Mouse (Mus musculus): ENCODE data around the gene Triobp. TPM values are rescaled to one million over a fixed set of nuclear protein-coding genes. Genes with fewer than 3 reads are reported as not detected.
"Not testable (repeated sequence)": the region's sequence is repeated elsewhere in the genome, so short reads cannot be mapped to it uniquely, and the experiment has no call there.

Gene Triobp
- polyA plus RNA-seq, 1 experiment from 2014 or later = 12.9 TPM

- H3K4me3 ChIP-seq (replicated peaks) = no peak overlapping the region
- no peak overlapping the region for H3K27ac ChIP-seq
- H3K9me3 ChIP-seq (replicated peaks) = no peaks in the 10 kb centered on the region
- 81% methylated on average over 9 of the region's 9 CpGs for WGBS (ENCODE audit: insufficient replicate concordance)
- peaks cover 59% of the 10 kb centered on the region for H3K36me3 ChIP-seq
- H3K4me2 ChIP-seq = no peak overlapping the region
- DNase-seq (no peak), ATAC-seq (ENCODE audit: low read depth) (no peak)
- H3K27me3 ChIP-seq = no peaks in the 10 kb centered on the region
- no peak overlapping the region for H3K9ac ChIP-seq
- H3K4me1 ChIP-seq (replicated peaks) = peaks cover 6% of the 10 kb centered on the region
These were observed 58.1 kb downstream of the Triobp start for GRCm38 (mm10) chr15:79005581-79005980.

- peaks cover 53% of the 10 kb centered on the region for H3K36me3 ChIP-seq
- H3K27me3 ChIP-seq = no peaks in the 10 kb centered on the region
- DNase-seq (no peak), ATAC-seq (ENCODE audit: low read depth) (no peak)
- 67% methylated on average over 3 of the region's 3 CpGs for WGBS (ENCODE audit: insufficient replicate concordance)
- no peak overlapping the region for H3K4me2 ChIP-seq
- H3K9ac ChIP-seq = no peak overlapping the region
- no peaks in the 10 kb centered on the region for H3K9me3 ChIP-seq (replicated peaks)
- H3K4me3 ChIP-seq (replicated peaks) = no peak overlapping the region
- H3K27ac ChIP-seq = no peak overlapping the region
- H3K4me1 ChIP-seq (replicated peaks) = peaks cover 6% of the 10 kb centered on the region
These were observed 59.1 kb downstream of the Triobp start for GRCm38 (mm10) chr15:79006638-79007037.

- Histone ChIP-seq H3K36me3 (peaks cover 48% of the 10 kb centered on the region), H3K4me2 (no peak overlapping the region), H3K9me3 (replicated peaks) (no peaks in the 10 kb centered on the region), H3K27ac (no peak overlapping the region), H3K4me3 (replicated peaks) (no peak overlapping the region), H3K27me3 (no peaks in the 10 kb centered on the region), H3K4me1 (replicated peaks) (peaks cover 1% of the 10 kb centered on the region), H3K9ac (no peak overlapping the region)
- no peak for DNase-seq
- 74% methylated on average over 5 of the region's 5 CpGs for WGBS (ENCODE audit: insufficient replicate concordance)
- ATAC-seq (ENCODE audit: low read depth) = no peak
These were observed 59.5 kb downstream of the Triobp start for GRCm38 (mm10) chr15:79007059-79007458.

- not testable (repeated sequence) for H3K4me2 ChIP-seq; ATAC-seq (ENCODE audit: low read depth); H3K4me3 ChIP-seq (replicated peaks); DNase-seq; H3K27ac ChIP-seq; H3K4me1 ChIP-seq (replicated peaks); H3K27me3 ChIP-seq; H3K9me3 ChIP-seq (replicated peaks); H3K9ac ChIP-seq
- H3K36me3 ChIP-seq = peaks cover 41% of the 10 kb centered on the region
- WGBS (ENCODE audit: insufficient replicate concordance) = 69% methylated on average over 6 of the region's 6 CpGs
These were observed 60.3 kb downstream of the Triobp start for GRCm38 (mm10) chr15:79007836-79008235.

- no peaks in the 10 kb centered on the region for H3K27me3 ChIP-seq
- H3K27ac ChIP-seq = no peak overlapping the region
- no peak for ATAC-seq (ENCODE audit: low read depth)
- H3K9me3 ChIP-seq (replicated peaks) = no peaks in the 10 kb centered on the region
- no peak overlapping the region for H3K9ac ChIP-seq
- H3K4me1 ChIP-seq (replicated peaks) = peaks cover 6% of the 10 kb centered on the region
- no peak overlapping the region for H3K4me3 ChIP-seq (replicated peaks)
- no peak for DNase-seq
- 57% methylated on average over 5 of the region's 5 CpGs for WGBS (ENCODE audit: insufficient replicate concordance)
- H3K4me2 ChIP-seq = no peak overlapping the region
- H3K36me3 ChIP-seq = peaks cover 22% of the 10 kb centered on the region
These were observed 62.2 kb downstream of the Triobp start for GRCm38 (mm10) chr15:79009734-79010133.

GRCm38 (mm10) chr15:79011550-79011949 lies 64.0 kb downstream of the Triobp start:
- DNase-seq (no peak), ATAC-seq (ENCODE audit: low read depth) (no peak)
- Histone ChIP-seq H3K4me2 (no peak overlapping the region), H3K36me3 (peaks cover 5% of the 10 kb centered on the region), H3K27ac (no peak overlapping the region), H3K27me3 (no peaks in the 10 kb centered on the region), H3K9ac (no peak overlapping the region), H3K9me3 (replicated peaks) (no peaks in the 10 kb centered on the region), H3K4me3 (replicated peaks) (no peak overlapping the region), H3K4me1 (replicated peaks) (peaks cover 6% of the 10 kb centered on the region; the same call in 1 of the 2 replicates)
- WGBS (ENCODE audit: insufficient replicate concordance) = 62% methylated on average over 10 of the region's 10 CpGs

GRCm38 (mm10) chr15:79013382-79013781 lies 65.9 kb downstream of the Triobp start:
- no peak overlapping the region for H3K27ac ChIP-seq
- H3K36me3 ChIP-seq = no peaks in the 10 kb centered on the region
- H3K4me2 ChIP-seq = no peak overlapping the region
- H3K9me3 ChIP-seq (replicated peaks) = no peaks in the 10 kb centered on the region
- DNase-seq (no peak), ATAC-seq (ENCODE audit: low read depth) (no peak)
- H3K27me3 ChIP-seq = no peaks in the 10 kb centered on the region
- peaks cover 6% of the 10 kb centered on the region; the same call in 1 of the 2 replicates for H3K4me1 ChIP-seq (replicated peaks)
- H3K9ac ChIP-seq = no peak overlapping the region
- no peak overlapping the region for H3K4me3 ChIP-seq (replicated peaks)
- 58% methylated on average over 7 of the region's 7 CpGs for WGBS (ENCODE audit: insufficient replicate concordance)

DNA sequence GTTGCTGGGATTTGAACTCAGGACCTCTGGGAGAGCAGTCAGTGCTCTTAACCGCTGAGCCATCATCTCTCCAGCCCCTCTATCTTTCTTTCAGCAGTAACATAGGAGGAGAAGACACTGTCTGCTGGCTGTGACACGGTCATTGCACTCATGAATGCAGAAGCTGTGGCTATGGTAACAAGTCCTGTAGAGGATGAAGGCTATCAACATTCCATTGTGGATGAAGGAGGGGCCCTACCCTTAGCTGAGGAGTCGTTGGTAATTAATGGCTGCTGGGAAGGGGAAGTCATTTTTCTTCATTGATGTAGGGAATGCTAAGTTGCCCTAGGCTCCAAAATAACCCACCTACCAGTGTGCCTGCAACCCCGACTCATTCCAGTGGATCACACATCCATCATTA lies 70.7 kb downstream of the Triobp start:
- 35% methylated on average over 4 of the region's 4 CpGs for WGBS (ENCODE audit: insufficient replicate concordance)
- ATAC-seq (ENCODE audit: low read depth) = no peak
- H3K4me3 ChIP-seq (replicated peaks) = no peak overlapping the region

DNA sequence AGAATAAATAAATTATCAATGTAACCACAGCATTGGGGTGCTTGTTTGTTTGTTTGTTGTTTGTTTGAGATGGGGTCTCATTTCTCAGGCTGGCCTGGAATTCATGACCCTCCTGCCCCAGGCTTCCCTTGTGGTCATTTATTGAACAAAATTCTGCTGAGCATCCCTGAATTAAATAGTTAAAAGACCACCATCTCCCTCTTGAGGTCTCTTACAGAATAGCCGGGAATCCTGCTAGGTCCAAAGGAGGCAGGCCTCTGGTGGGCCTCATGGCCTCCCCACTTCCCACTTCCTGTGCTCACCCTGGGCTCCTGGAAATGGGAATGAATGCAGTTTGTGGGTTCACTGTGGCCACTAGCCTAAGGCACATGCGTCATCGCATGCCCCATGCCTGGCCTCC lies 71.4 kb downstream of the Triobp start:
- no peaks in the 10 kb centered on the region for H3K36me3 ChIP-seq
- no peak overlapping the region for H3K4me3 ChIP-seq (replicated peaks)
- no peak overlapping the region for H3K4me2 ChIP-seq
- H3K9ac ChIP-seq = no peak overlapping the region
- ATAC-seq (ENCODE audit: low read depth) (no peak), DNase-seq (no peak)
- H3K9me3 ChIP-seq (replicated peaks) = no peaks in the 10 kb centered on the region
- H3K4me1 ChIP-seq (replicated peaks) = peaks cover 5% of the 10 kb centered on the region; the same call in 1 of the 2 replicates
- H3K27me3 ChIP-seq = 0 out of 2 replicates have a peak, but pooled peaks cover 3% of the 10 kb centered on the region
- no peak overlapping the region for H3K27ac ChIP-seq
- 63% methylated on average over 3 of the region's 3 CpGs for WGBS (ENCODE audit: insufficient replicate concordance)

More for the DNA sequence above, 70.7 kb downstream of the Triobp start:
- Histone ChIP-seq H3K27ac (no peak overlapping the region), H3K4me1 (replicated peaks) (peaks cover 8% of the 10 kb centered on the region; the same call in 1 of the 2 replicates), H3K4me2 (no peak overlapping the region), H3K9me3 (replicated peaks) (no peaks in the 10 kb centered on the region), H3K9ac (no peak overlapping the region), H3K36me3 (no peaks in the 10 kb centered on the region), H3K27me3 (no peaks in the 10 kb centered on the region)
- DNase-seq = no peak

GRCm38 (mm10) chr15:79022671-79023230 lies 75.2 kb downstream of the Triobp start:
- 56% methylated on average over 10 of the region's 10 CpGs for WGBS (ENCODE audit: insufficient replicate concordance)
- H3K4me1 ChIP-seq (replicated peaks) = peaks cover 21% of the 10 kb centered on the region
- H3K27me3 ChIP-seq = peaks cover 37% of the 10 kb centered on the region
- no peaks in the 10 kb centered on the region for H3K9me3 ChIP-seq (replicated peaks)
- no peaks in the 10 kb centered on the region for H3K36me3 ChIP-seq
- H3K9ac ChIP-seq = no peak overlapping the region
- DNase-seq (no peak), ATAC-seq (ENCODE audit: low read depth) (peak; percentile 53)
- no peak overlapping the region; the same call in 1 of the 2 replicates for H3K27ac ChIP-seq
- no peak overlapping the region for H3K4me2 ChIP-seq
- no peak overlapping the region for H3K4me3 ChIP-seq (replicated peaks)

- Histone ChIP-seq H3K36me3 (no peaks in the 10 kb centered on the region), H3K27ac (no peak overlapping the region), H3K4me1 (replicated peaks) (peaks cover 22% of the 10 kb centered on the region), H3K4me3 (replicated peaks) (no peak overlapping the region), H3K4me2 (no peak overlapping the region), H3K9ac (no peak overlapping the region), H3K9me3 (replicated peaks) (no peaks in the 10 kb centered on the region), H3K27me3 (peaks cover 43% of the 10 kb centered on the region)
- WGBS (ENCODE audit: insufficient replicate concordance) = 13% methylated on average over 1 of the region's 1 CpGs
- no peak for DNase-seq
- no peak for ATAC-seq (ENCODE audit: low read depth)
These were observed 75.8 kb downstream of the Triobp start for GRCm38 (mm10) chr15:79023366-79023765.

GRCm38 (mm10) chr15:79025687-79026308 lies 78.3 kb downstream of the Triobp start:
- WGBS (ENCODE audit: insufficient replicate concordance) = 24% methylated on average over 15 of the region's 18 CpGs
- Histone ChIP-seq H3K27ac (peak overlapping the region; percentile 59), H3K9me3 (replicated peaks) (no peaks in the 10 kb centered on the region), H3K9ac (peak overlapping the region; percentile 36; the same call in 1 of the 2 replicates), H3K36me3 (no peaks in the 10 kb centered on the region), H3K4me1 (replicated peaks) (peaks cover 45% of the 10 kb centered on the region), H3K4me3 (replicated peaks) (no peak overlapping the region), H3K27me3 (peaks cover 68% of the 10 kb centered on the region), H3K4me2 (peak overlapping the region; percentile 32)
- no peak for ATAC-seq (ENCODE audit: low read depth)
- DNase-seq = no peak
